Mouse (Mus musculus) midbrain, embryonic 13.5 days (tissue): ENCODE measurements around the gene Wdr66. TPM values are rescaled to one million over a fixed set of nuclear protein-coding genes. Genes with fewer than 3 reads are reported as not detected.

Source experiments
- ATAC-seq: fragments of 200-750 bp; cut with Nextera tagmentation; 2 replicates; pipeline ENCODE4 v1.8.0; 2017; ENCODE audit warnings: mild to moderate bottlenecking, moderate TSS enrichment, moderate library complexity
- H3K27ac ChIP-seq: fragments of 300-500 bp; sonication (generic); 2 replicates; pipeline ENCODE4 v1.5.1; 2015; ENCODE audit warnings: inconsistent platforms, mild to moderate bottlenecking, moderate library complexity
- H3K27me3 ChIP-seq: fragments of 300-500 bp; sonication (generic); 2 replicates; pipeline ENCODE4 v1.6.1; 2015; ENCODE audit warnings: mild to moderate bottlenecking, inconsistent platforms
- H3K36me3 ChIP-seq: fragments of 300-500 bp; sonication (generic); 2 replicates; pipeline ENCODE4 v1.6.1; 2015; ENCODE audit warnings: mild to moderate bottlenecking, inconsistent platforms
- H3K4me1 ChIP-seq: fragments of 300-500 bp; sonication (generic); replicated peaks from 2 replicates; pipeline ENCODE4 v1.6.1; 2015; ENCODE audit warnings: inconsistent platforms
- H3K4me2 ChIP-seq: fragments of 300-500 bp; sonication (generic); replicated peaks from 2 replicates; pipeline ENCODE4 v1.6.1; 2015; ENCODE audit warnings: moderate library complexity, mild to moderate bottlenecking, inconsistent platforms
- H3K4me3 ChIP-seq: fragments of 300-500 bp; sonication (generic); replicated peaks from 2 replicates; pipeline ENCODE4 v1.5.1; 2015; ENCODE audit warnings: mild to moderate bottlenecking, inconsistent platforms
- H3K9ac ChIP-seq: fragments of 300-500 bp; sonication (generic); replicated peaks from 2 replicates; pipeline ENCODE4 v1.6.1; 2015; ENCODE audit warnings: mild to moderate bottlenecking, inconsistent platforms
- H3K9me3 ChIP-seq: fragments of 300-500 bp; sonication (generic); 2 replicates; pipeline ENCODE4 v1.6.1; 2016; ENCODE audit warnings: mild to moderate bottlenecking, inconsistent platforms
- WGBS: fragments of 180-500 bp; shearing (Covaris S2); methylation state at CpG from one replicate; pipeline ENCODE4 v1.1.7; 2015; 5-methylcytosine and 5-hydroxymethylcytosine counted together
- polyA plus RNA-seq: library from polyadenylated mRNA; unstranded; fragments of >200 nt; fragmentation: Nextera tagmentation; extraction: Ambion mirVana; gene quantifications from 2 replicates; pipeline ENCODE4 v1.2.1, GENCODE M21; 2015

The Wdr66 gene
- polyA plus RNA-seq, 1 experiment from 2014 or later, result 1.2 TPM

DNA sequence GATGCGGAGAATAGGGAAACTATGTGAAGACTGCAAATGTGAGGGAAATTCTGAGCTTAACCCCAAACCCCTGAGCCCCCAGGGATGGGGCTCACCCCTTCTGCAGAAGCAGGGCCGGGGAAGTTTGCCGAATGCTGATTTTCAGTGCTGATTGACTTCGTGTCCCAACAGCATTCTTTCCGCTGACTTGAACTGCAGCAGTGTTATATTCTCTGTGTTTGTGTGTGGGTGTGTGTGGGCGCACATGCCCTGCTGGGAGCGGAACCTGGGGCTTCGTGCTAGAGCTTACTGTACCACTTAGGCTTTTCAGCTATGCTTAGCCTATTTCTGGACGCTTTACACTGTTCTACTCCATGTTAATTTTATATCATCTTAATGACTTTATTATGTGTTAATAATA, 15.5 kb upstream of the Wdr66 start:
- H3K36me3 ChIP-seq, result peaks cover 46% of the 10 kb centered on the region
- no peak for ATAC-seq

DNA sequence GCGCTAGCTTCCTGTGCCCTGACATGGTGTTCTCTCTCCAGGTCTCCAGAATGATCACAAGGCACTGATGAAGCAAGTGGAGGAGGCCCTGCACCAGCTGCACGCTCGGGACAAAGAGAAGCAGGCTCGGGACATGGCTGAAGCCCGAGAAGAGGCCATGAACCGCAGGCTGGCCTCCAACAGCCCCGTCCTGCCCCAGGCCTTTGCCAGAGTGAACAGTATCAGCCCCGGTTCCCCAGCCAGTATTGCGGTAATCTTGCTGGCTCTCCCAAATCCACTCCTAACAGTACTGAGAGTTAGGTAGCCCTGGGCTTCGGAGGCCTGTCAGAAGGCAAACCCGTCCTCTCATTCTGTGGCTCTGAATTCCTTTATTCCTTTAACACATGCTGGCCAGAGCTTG, 12.4 kb upstream of the Wdr66 start:
- Histone ChIP-seq H3K9me3 (no peaks in the 10 kb centered on the region), H3K27me3 (no peaks in the 10 kb centered on the region), H3K4me1 (peaks cover 7% of the 10 kb centered on the region), H3K27ac (no peak overlapping the region), H3K36me3 (peaks cover 75% of the 10 kb centered on the region), H3K9ac (no peak overlapping the region), H3K4me3 (no peak overlapping the region), H3K4me2 (no peak overlapping the region)
- no peak for ATAC-seq
- 92% methylated on average over 11 of the region's 11 CpGs for WGBS

More for the DNA sequence above, 15.5 kb upstream of the Wdr66 start:
- Histone ChIP-seq H3K4me1 (peaks cover 7% of the 10 kb centered on the region), H3K27ac (no peak overlapping the region), H3K27me3 (no peaks in the 10 kb centered on the region), H3K9ac (no peak overlapping the region), H3K9me3 (no peaks in the 10 kb centered on the region), H3K4me2 (no peak overlapping the region), H3K4me3 (no peak overlapping the region)
- WGBS, result 94% methylated on average over 9 of the region's 9 CpGs

DNA sequence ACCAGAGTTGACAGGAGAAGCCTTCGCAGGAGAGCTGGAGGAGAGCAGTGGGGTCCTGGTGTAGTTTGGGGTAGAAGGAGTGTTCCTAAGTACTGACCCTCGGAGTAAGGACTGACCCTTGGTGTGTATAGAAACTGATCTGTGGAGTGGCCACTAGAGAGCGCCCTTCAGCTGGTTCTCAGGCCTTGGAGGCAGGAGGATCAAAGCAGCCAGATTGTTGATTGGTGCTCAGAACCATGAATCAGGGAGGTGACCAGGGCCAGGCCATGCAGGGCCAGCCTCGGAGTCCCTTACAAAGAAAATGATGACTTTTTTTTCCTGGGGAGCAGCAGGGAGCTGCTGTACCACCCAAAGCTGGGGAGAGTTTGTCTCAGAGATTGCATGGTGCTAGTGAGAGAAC, 6.4 kb upstream of the Wdr66 start:
- WGBS, result 14% methylated on average over 4 of the region's 4 CpGs
- no peaks in the 10 kb centered on the region for H3K9me3 ChIP-seq
- H3K9ac ChIP-seq, result no peak overlapping the region
- ATAC-seq, result peak; percentile 40; the same call in 1 of the 2 replicates
- no peak overlapping the region for H3K4me2 ChIP-seq
- H3K4me1 ChIP-seq, result no peaks in the 10 kb centered on the region
- no peak overlapping the region for H3K27ac ChIP-seq
- no peak overlapping the region for H3K4me3 ChIP-seq
- peaks cover 61% of the 10 kb centered on the region for H3K36me3 ChIP-seq
- H3K27me3 ChIP-seq, result no peaks in the 10 kb centered on the region

DNA sequence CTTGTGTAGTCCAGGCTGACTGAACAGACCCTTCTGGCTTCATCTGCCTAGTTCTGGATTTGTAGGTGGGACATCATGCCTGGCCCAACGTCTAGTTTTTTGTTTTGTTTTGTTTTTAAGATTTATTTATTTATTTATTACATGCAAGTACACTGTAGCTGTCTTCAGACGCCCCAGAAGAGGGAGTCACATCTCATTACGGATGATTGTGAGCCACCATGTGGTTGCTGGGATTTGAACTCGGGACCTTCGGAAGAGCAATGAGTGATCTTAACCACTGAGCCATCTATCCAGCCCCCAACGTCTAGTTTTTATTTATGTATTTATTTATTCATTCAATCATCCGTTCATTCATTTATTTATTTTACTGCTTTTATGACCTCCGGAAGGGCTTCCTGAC, 512 bp upstream of the Wdr66 start:
- Histone ChIP-seq H3K9ac (no peak overlapping the region), H3K4me1 (peaks cover 3% of the 10 kb centered on the region), H3K27me3 (no peaks in the 10 kb centered on the region), H3K4me3 (no peak overlapping the region), H3K9me3 (no peaks in the 10 kb centered on the region), H3K36me3 (peaks cover 19% of the 10 kb centered on the region), H3K4me2 (0 out of 2 replicates have a peak overlapping the region, but pooled peaks have one; percentile 57), H3K27ac (no peak overlapping the region)
- ATAC-seq, result no peak
- WGBS, result 70% methylated on average over 8 of the region's 8 CpGs

GRCm38 (mm10) chr5:123256841-123257755, 5.2 kb downstream of the Wdr66 start:
- no peak overlapping the region for H3K4me3 ChIP-seq
- peak overlapping the region; percentile 35 for H3K4me2 ChIP-seq
- peaks cover 12% of the 10 kb centered on the region for H3K4me1 ChIP-seq
- WGBS, result 28% methylated on average over 23 of the region's 23 CpGs
- no peaks in the 10 kb centered on the region for H3K9me3 ChIP-seq
- H3K27ac ChIP-seq, result peak overlapping the region; percentile 63
- H3K36me3 ChIP-seq, result no peaks in the 10 kb centered on the region
- ATAC-seq, result no peak
- peak overlapping the region; percentile 20; the same call in 1 of the 2 replicates for H3K9ac ChIP-seq
- no peaks in the 10 kb centered on the region for H3K27me3 ChIP-seq

DNA sequence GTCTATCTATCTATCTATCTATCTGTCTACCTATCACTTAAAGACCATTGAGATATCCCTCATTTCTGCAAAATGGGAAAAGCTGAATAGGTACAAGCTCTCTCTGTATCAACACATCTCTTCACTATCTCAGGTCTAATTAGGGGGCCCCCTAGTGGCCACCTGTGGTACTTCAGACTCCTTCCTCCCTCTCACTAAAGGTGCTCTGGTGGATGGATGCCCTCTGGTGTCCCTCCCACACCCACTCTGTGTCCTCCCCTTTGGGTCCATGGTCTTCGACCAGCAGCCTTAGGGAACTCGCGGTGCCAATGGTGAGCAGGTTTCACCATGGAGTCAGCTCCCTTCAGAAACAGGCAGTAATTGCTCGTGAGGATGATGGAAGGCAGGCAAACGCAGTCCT, 7.1 kb downstream of the Wdr66 start:
- Histone ChIP-seq H3K4me3 (no peak overlapping the region), H3K27me3 (no peaks in the 10 kb centered on the region), H3K36me3 (no peaks in the 10 kb centered on the region), H3K9me3 (no peaks in the 10 kb centered on the region), H3K4me1 (peaks cover 10% of the 10 kb centered on the region), H3K4me2 (no peak overlapping the region), H3K9ac (no peak overlapping the region), H3K27ac (no peak overlapping the region)
- ATAC-seq, result no peak
- WGBS, result 55% methylated on average over 5 of the region's 5 CpGs

GRCm38 (mm10) chr5:123260698-123261097, 8.8 kb downstream of the Wdr66 start:
- no peak overlapping the region for H3K9ac ChIP-seq
- H3K4me1 ChIP-seq, result peaks cover 10% of the 10 kb centered on the region
- no peak overlapping the region for H3K4me2 ChIP-seq
- H3K4me3 ChIP-seq, result no peak overlapping the region
- no peak for ATAC-seq
- H3K36me3 ChIP-seq, result no peaks in the 10 kb centered on the region
- H3K27ac ChIP-seq, result no peak overlapping the region
- 81% methylated on average over 8 of the region's 8 CpGs for WGBS
- H3K9me3 ChIP-seq, result no peaks in the 10 kb centered on the region
- no peaks in the 10 kb centered on the region for H3K27me3 ChIP-seq

DNA sequence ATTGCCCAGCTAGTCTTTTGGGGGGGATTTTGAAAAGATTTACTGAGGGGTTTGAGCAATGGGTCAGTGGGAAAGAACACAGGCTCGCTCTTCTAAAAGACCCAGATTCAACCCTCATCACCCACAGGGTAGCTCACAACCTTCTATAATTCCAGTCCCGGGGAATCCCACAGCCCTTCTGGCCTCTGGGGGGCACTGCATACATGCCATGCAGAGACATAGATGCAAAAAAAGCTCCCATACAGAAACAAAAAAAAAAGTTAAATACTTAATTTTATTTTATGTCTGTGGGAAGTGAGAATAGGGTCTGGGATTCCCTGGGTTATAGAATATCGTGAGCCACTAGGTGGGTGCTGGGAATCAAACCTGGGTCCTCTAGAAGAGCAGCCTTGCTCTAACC, 15.0 kb downstream of the Wdr66 start:
- no peak overlapping the region for H3K4me2 ChIP-seq
- H3K27me3 ChIP-seq, result no peaks in the 10 kb centered on the region
- H3K36me3 ChIP-seq, result no peaks in the 10 kb centered on the region
- no peak overlapping the region for H3K9ac ChIP-seq
- WGBS, result 83% methylated on average over 3 of the region's 3 CpGs
- no peak overlapping the region for H3K4me3 ChIP-seq
- no peaks in the 10 kb centered on the region for H3K9me3 ChIP-seq
- no peaks in the 10 kb centered on the region for H3K4me1 ChIP-seq
- no peak for ATAC-seq
- no peak overlapping the region for H3K27ac ChIP-seq

DNA sequence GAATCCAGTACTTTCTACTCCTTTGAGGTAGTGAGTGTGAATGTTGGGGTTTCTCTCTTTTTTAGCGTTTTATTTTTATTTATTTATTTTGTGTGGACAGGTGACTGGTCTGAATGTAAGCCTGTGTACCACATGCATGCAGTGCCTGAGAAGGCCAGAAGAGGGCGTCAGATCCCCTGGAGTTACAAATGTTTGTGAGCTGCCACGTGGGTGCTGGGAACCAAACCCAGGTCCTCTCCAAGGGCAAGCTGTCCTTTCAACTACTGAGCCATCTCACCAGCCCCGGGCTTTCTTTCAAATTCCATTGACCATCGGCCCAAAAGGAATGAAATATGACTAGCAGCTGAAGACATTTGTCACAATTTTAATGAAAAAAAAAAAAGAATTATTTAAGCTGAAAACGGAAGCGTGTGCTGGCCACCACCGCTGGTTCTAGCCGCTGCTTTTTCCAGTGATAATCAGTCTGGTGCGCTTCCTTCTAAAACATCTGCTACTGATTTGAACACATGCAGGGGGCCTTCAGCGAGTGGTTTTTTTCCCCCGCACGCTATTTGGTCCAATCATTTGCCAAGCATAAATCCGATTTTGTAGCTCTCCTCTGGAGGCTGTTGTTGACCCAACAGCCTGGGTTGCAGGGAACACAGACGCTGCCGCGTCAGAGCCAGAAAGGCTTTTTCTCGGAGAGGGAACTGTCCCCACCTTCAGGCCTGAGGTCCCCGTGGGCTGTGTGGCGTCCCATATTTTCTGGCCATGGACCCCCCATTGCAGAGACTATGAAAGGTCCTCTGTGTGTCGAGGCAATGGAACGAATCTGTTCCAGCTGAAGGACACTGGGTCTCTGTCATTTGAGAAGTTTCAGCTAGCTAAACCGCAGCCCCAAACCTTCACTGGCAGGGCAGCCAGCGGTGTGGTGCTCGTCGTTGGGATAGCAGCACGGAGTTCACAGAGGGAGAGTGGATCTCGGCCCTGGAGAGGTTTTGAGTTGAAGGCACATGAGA, 16.9 kb downstream of the Wdr66 start:
- ATAC-seq, result no peak
- Histone ChIP-seq H3K36me3 (no peaks in the 10 kb centered on the region), H3K27ac (no peak overlapping the region), H3K9me3 (no peaks in the 10 kb centered on the region), H3K4me3 (no peak overlapping the region), H3K4me1 (0 out of 2 replicates have a peak, but pooled peaks cover 5% of the 10 kb centered on the region), H3K27me3 (no peaks in the 10 kb centered on the region), H3K9ac (no peak overlapping the region), H3K4me2 (no peak overlapping the region)
- 83% methylated on average over 28 of the region's 28 CpGs for WGBS

DNA sequence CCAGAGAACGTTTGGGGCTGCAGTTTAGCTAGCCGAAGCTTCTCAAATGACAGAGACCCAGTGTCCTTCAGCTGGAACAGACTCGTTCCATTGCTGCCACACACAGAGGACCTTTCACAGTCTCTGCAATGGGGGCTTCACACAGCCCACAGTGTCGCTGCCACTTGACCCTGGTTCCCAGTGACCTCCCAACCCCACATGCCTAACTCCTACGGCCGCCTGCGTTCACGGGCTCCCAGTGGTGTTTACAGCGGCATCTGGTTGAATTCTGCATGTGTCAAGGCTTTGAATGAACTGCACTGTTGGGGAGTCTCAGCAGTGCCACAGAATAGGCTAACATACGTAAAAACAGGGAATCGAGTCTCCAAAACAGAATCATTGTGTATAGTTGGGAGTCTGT, 19.0 kb downstream of the Wdr66 start:
- Histone ChIP-seq H3K4me3 (no peak overlapping the region), H3K27me3 (no peaks in the 10 kb centered on the region), H3K9me3 (no peaks in the 10 kb centered on the region), H3K9ac (no peak overlapping the region), H3K27ac (no peak overlapping the region), H3K4me2 (no peak overlapping the region), H3K4me1 (peaks cover 8% of the 10 kb centered on the region), H3K36me3 (no peaks in the 10 kb centered on the region)
- ATAC-seq, result no peak
- WGBS, result 78% methylated on average over 11 of the region's 11 CpGs

DNA sequence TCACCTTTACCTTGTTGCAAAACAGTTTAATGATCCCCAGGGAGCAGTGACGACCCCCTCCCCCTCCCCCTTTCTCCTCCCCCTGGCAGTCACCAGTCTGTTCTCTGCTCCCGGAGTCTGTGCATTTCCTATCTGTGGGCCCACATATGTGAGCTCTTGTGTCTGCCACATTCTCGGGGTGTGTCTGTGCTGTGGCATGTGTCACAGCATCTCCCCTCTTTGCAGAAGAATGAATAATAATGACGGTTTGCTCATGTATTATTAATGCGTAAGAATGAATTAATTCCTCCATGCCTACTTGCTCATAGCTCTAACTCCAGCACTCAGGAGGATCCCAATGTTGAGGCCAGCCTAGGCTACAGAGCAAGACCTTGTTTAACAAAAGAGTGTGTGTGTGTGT, 21.0 kb downstream of the Wdr66 start:
- H3K4me1 ChIP-seq, result peaks cover 25% of the 10 kb centered on the region
- no peak overlapping the region for H3K4me3 ChIP-seq
- no peak overlapping the region for H3K4me2 ChIP-seq
- H3K9ac ChIP-seq, result no peak overlapping the region
- 43% methylated on average over 5 of the region's 5 CpGs for WGBS
- H3K9me3 ChIP-seq, result no peaks in the 10 kb centered on the region
- H3K27ac ChIP-seq, result no peak overlapping the region; the same call in 1 of the 2 replicates
- H3K27me3 ChIP-seq, result no peaks in the 10 kb centered on the region
- no peaks in the 10 kb centered on the region for H3K36me3 ChIP-seq
- peak; percentile 65; the same call in 1 of the 2 replicates for ATAC-seq
